Mouse (Mus musculus) kidney, adult 2 months (tissue): ENCODE measurements at regions not wholly inside any gene's neighbourhood (a gene's known extent, or its start where the extent isn't known, plus 50 kb on each side); places are given as distances from the start of the nearest gene placed in this dataset.

Source experiments
- DNase-seq: peaks from one replicate; pipeline ENCODE4 v3.0.0; 2021
- H3K27ac ChIP-seq: fragments of 200-500 bp; 2 replicates; pipeline ENCODE4 v1.5.1; 2012; ENCODE audit warnings: low read depth, low read length, control low read depth, inconsistent platforms; ENCODE audit not compliant: insufficient read depth
- H3K27me3 ChIP-seq: fragments of 200-500 bp; replicated peaks from 2 replicates; pipeline ENCODE4 v1.6.1; 2012; ENCODE audit warnings: mild to moderate bottlenecking, moderate library complexity, low read length, inconsistent platforms; ENCODE audit not compliant: control insufficient read depth, insufficient read depth
- H3K36me3 ChIP-seq: fragments of 200-500 bp; 2 replicates; pipeline ENCODE4 v1.6.1; 2012; ENCODE audit warnings: mild to moderate bottlenecking, moderate library complexity, low read length, inconsistent platforms; ENCODE audit not compliant: control insufficient read depth, insufficient read depth
- H3K4me1 ChIP-seq: fragments of 200-500 bp; 2 replicates; pipeline ENCODE4 v1.6.1; 2011; ENCODE audit warnings: low read length; ENCODE audit not compliant: control insufficient read depth, insufficient read depth
- H3K4me3 ChIP-seq: fragments of 200-500 bp; 2 replicates; pipeline ENCODE4 v1.5.1; 2011; ENCODE audit warnings: mild to moderate bottlenecking, low read depth, low read length, control low read depth; ENCODE audit not compliant: insufficient read depth
- CTCF ChIP-seq: fragments of 200-500 bp; conservative IDR thresholded peaks from 2 replicates; pipeline ENCODE4 v1.5.1; 2011; ENCODE audit warnings: low read depth, mild to moderate bottlenecking, control low read depth, low read length, moderate library complexity, mixed read lengths; ENCODE audit not compliant: insufficient read depth, insufficient read length
- POLR2A ChIP-seq: fragments of 200-500 bp; IDR thresholded peaks from one replicate; pipeline ENCODE4 v1.6.1; 2011; ENCODE audit warnings: low read depth, low read length, control low read depth
- WGBS: fragments of 180-500 bp; shearing (Covaris S2); methylation state at CpG from one replicate; pipeline ENCODE4 v1.1.7; 2018; 5-methylcytosine and 5-hydroxymethylcytosine counted together

DNA sequence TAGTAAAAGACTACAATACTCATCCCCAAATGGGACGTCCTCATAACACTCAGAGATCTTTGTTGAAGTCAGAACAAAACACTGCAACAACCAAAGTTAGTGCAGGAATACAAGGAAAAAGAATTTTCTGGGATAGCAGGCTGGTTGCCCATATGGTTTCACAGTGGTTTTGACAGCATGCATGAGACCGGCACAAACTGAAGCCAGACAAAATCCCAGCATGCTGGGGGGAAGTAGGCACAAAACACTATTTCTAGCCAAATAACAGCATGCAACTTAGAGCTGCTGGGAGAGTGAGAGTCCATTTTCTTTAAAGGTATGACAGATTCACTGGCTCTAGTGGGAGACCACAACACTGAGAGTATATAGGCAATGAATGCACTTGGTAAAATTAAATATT lies 619.1 kb upstream of the Manea start:
- Histone ChIP-seq H3K27ac (no peak overlapping the region), H3K27me3 (no peaks in the 10 kb centered on the region), H3K36me3 (no peaks in the 10 kb centered on the region), H3K4me3 (no peak overlapping the region), H3K4me1 (no peaks in the 10 kb centered on the region)
- no peak for DNase-seq
- TF ChIP-seq POLR2A (no peak), CTCF (no peak)
- 81% methylated on average over 2 of the region's 2 CpGs for WGBS

DNA sequence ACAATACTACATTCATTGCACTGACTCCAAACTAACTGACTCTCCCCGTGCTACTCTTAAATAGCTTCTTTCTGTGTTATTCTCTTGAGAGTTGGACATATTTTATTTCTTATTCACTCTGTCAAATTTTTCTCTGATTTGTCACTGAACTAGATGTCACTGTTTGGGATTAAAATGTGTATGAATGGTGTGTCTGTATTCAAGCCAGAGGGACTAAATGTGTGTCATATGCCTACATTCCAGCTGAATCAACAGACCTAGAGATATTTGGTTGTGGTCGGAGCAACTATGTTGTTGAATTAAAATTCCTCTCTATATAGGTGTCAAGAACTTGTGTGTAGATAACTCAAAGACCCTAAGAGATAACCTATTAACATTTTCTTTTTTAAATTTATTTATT lies 618.2 kb upstream of the Manea start:
- Histone ChIP-seq H3K4me3 (no peak overlapping the region), H3K27me3 (no peaks in the 10 kb centered on the region), H3K36me3 (no peaks in the 10 kb centered on the region), H3K4me1 (no peaks in the 10 kb centered on the region), H3K27ac (no peak overlapping the region)
- WGBS, result 69% methylated on average over 2 of the region's 2 CpGs
- TF ChIP-seq POLR2A (no peak), CTCF (no peak)
- DNase-seq, result no peak

DNA sequence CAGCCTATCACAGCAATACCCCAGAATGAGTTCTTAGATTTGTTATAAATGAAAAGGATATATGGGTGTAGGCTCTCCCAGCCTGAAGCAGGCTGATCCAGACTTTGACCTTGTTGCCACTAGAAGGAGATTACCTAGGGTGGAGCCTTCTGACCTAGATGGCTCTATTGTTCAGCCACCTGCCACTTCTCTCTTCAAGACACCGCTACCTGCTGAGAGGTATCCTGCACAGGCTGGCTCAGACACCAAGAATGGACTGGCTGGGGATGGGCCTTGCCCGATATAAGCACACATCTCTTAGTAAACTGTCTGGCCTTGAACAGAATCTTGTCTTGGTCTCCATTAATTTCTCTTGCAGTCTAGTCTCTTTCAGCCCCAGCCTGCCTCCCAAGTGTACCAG lies 597.9 kb upstream of the Manea start:
- H3K4me1 ChIP-seq, result no peaks in the 10 kb centered on the region
- no peak overlapping the region for H3K4me3 ChIP-seq
- TF ChIP-seq CTCF, result no peak
- no peak for TF ChIP-seq POLR2A
- no peaks in the 10 kb centered on the region for H3K27me3 ChIP-seq
- no peaks in the 10 kb centered on the region for H3K36me3 ChIP-seq
- DNase-seq, result no peak
- no peak overlapping the region for H3K27ac ChIP-seq
- 90% methylated on average over 2 of the region's 2 CpGs for WGBS

DNA sequence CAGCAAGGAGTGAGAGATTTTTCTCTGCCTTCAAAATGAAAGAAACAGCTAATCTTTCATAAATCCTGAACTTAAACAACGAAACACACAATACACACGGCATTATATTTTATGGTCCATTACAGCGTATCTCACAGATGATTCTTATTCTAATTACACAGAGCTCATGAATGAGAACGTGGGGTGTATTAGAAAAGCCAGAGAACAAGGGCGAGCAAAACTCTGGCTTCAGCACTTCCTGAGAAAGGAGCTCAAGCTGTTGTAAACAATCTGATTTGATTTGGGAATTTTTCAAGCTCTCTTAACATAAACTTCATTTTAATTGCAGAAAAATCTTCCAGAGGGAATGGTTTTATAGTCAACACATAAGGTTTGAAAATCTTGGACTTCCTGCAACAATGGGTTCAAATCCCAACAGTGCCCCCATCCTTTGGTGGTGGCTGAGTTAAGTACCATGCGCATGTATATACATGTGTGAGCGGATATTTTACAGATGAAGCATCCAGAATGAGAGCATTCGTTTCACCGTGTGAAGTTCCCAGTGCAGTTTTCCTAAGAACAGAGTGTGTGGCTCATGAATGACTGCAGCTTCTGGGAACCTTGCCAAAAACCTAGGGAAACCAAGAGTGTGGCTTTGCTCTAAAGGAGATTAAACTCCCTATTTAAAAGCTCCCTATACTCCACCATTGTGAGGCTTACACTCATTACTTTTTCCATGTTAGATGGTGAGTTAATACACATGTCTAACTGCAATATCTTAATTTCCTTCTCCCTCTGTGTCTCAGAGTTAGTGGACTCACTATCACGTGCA lies 587.5 kb upstream of the Manea start:
- H3K27me3 ChIP-seq, result no peaks in the 10 kb centered on the region
- no peaks in the 10 kb centered on the region for H3K36me3 ChIP-seq
- TF ChIP-seq CTCF, result no peak
- TF ChIP-seq POLR2A, result no peak
- DNase-seq, result no peak
- H3K27ac ChIP-seq, result no peak overlapping the region
- no peaks in the 10 kb centered on the region for H3K4me1 ChIP-seq
- 61% methylated on average over 10 of the region's 10 CpGs for WGBS
- no peak overlapping the region for H3K4me3 ChIP-seq

DNA sequence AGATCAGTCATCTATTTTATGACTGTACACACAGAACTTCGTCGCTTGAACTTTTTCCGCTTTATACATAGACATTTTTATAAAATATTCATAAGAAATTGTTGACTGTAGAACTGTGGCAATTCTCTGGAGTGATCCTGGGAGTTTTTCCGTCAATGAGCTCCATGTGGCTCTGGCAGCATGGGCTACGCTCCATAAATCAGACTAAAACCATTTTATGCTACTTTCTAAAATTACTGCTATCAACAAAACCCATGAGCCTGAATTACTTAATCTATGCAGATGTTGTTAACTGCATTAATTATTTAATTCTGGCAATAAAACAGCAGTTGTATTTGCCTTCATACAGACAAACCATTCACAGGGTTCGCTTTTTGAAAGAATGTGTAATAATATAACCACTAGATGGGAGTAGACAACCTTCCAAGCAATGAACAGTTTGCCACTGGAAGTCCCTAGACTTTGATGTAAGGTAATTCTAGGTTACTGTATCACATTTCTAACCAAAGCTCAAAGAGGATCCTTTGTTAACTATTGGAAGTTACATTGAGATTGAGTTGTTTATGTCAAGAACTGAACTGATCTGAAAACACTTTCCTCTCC lies 583.3 kb upstream of the Manea start:
- no peak for DNase-seq
- TF ChIP-seq CTCF, result no peak
- no peak for TF ChIP-seq POLR2A
- Histone ChIP-seq H3K36me3 (no peaks in the 10 kb centered on the region), H3K4me1 (no peaks in the 10 kb centered on the region), H3K4me3 (no peak overlapping the region), H3K27me3 (no peaks in the 10 kb centered on the region), H3K27ac (no peak overlapping the region)
- 44% methylated on average over 6 of the region's 6 CpGs for WGBS

DNA sequence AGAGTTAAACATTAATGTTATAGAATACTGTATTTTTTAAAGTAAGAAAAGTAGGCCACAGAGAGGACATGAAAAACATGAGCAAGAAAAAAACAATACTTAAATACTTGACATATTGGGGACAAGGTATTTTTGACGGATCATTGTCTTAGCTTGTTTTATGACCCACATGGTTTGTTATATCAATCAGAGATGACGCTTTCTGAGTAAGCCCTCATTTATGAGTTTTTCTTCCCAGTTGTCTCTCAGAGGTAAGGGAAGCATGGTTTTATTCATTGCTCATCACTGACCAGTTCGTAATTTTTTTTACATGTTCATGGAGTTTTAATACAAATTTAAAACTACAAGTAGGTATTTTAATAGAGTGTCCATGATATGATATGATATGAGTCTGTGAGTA lies 579.4 kb upstream of the Manea start:
- 69% methylated on average over 3 of the region's 3 CpGs for WGBS
- H3K4me3 ChIP-seq, result no peak overlapping the region
- TF ChIP-seq POLR2A (no peak), CTCF (no peak)
- H3K27ac ChIP-seq, result no peak overlapping the region
- H3K4me1 ChIP-seq, result no peaks in the 10 kb centered on the region
- no peaks in the 10 kb centered on the region for H3K36me3 ChIP-seq
- no peaks in the 10 kb centered on the region for H3K27me3 ChIP-seq
- DNase-seq, result no peak

DNA sequence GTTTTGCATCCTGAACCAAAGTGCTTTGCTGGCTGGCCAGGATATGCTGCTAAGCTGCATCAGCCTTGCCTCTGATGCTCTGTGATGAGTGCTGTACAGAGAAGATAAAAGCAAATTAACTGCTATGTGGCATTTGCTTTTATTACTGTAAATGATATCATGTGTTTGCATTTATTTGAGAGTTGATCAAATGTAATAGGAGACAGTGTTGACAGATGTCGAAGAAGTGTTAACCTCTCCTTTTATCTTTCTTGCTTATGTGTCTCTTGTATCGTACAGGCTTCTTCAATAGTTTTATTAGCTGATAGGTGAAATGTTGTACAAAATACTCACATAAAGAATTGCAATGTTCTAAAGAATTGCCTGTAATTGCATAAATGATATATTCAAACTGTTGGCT lies 541.8 kb upstream of the Manea start:
- 50% methylated on average over 2 of the region's 2 CpGs for WGBS

DNA sequence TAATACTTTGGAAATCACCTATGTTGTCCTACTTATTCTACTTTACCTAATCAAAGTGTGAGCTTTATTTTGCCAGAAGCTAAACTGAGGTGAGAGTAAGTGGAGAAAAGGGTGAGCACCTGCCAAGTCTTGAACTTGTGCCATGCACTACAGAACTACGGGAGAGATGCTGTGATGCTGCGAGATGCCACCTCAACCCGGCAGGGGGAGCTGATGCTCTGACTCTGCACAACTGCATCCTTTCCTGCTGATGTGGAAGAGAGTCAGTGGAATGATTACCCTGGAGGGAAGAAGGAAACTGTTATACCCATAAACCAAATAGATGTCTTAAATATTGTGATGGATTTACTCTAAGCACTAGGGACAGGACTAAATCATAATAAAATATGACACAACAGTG lies 532.3 kb upstream of the Manea start:
- Histone ChIP-seq H3K27ac (no peak overlapping the region), H3K36me3 (no peaks in the 10 kb centered on the region), H3K4me3 (no peak overlapping the region), H3K27me3 (no peaks in the 10 kb centered on the region), H3K4me1 (no peaks in the 10 kb centered on the region)
- 33% methylated on average over 3 of the region's 3 CpGs for WGBS
- no peak for DNase-seq
- TF ChIP-seq POLR2A, result no peak
- 0 out of 2 replicates have a peak, but pooled peaks have one; percentile 8 for TF ChIP-seq CTCF

More for the DNA sequence above, 541.8 kb upstream of the Manea start:
- no peaks in the 10 kb centered on the region for H3K36me3 ChIP-seq
- no peaks in the 10 kb centered on the region for H3K27me3 ChIP-seq
- DNase-seq, result no peak
- H3K4me3 ChIP-seq, result no peak overlapping the region
- no peaks in the 10 kb centered on the region for H3K4me1 ChIP-seq
- H3K27ac ChIP-seq, result no peak overlapping the region
- no peak for TF ChIP-seq CTCF
